Mouse (Mus musculus) left cerebral cortex, adult 8-10 months (tissue): ENCODE data around the gene Arid1b. TPM values are rescaled to one million over a fixed set of nuclear protein-coding genes. Genes with fewer than 3 reads are reported as not detected.

Experiments
- DNase-seq, 2 experiments: peaks; one replicate each; pipeline ENCODE4 v3.0.0; 2022; ENCODE audit warnings: low spot score in 2 of 2
- total RNA-seq, 4 experiments: library from RNA; stranded (reverse); gene quantifications; 2 replicates each; pipeline ENCODE4 v1.2.4; 2022

Gene Arid1b
- total RNA-seq, 4 experiments from 2014 or later, result 70.1 to 83.9 (median 72.5) TPM

DNA sequence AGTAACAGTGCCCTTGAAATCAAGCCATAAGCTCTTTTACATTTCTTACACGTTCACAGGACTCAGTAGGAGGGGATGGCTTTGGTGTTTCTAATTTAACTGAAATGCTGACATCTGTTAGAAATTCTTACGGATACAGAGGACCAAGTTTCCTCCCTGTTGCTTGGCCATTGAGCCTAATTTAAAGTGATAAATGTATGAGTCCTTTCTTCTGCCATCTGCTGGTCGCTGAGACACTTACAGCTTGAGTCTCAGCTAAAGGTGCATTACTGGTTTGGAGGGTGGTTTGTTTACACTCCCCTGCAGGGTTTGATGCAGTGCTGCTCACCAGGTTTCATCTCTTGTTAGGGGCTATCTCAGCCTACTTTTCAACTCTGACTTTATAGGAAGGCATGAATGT lies 214.2 kb downstream of the Arid1b start:
- DNase-seq, result no peak

- DNase-seq, result no peak
Measured at GRCm38 (mm10) chr17:5209076-5209475, 214.9 kb downstream of the Arid1b start.

DNA sequence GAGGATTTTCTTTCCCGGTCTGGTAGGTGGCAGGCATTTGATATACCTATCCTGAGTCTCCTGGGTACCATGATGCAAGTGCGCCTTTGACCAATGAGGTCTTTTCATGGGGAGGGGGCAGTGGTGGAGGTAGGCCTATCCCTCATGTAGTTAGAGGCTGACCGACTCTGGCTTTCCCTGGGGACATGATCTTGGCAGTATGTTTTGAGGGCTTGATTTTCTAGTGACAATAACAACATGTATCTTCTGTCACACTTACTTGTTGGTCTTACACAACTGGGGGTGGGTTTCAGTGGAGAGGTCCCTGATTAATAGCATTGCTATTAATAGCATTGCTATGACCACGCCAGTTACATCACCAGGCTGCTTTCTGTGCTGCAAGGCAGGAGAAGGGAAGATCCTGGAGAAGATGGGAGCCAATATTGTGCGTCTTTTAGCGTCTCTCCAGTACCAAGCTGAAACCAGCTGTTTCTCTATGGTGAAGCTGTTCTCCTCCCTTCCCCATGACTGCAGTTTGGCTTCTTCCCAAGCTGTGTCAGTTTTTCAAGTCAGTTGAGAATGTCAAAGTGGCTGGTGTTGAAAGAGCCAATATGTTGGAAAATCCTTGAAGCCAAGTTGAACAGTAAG lies 216.1 kb downstream of the Arid1b start:
- no peak for DNase-seq

- DNase-seq, result no peak
Measured at GRCm38 (mm10) chr17:5210891-5211290, 216.8 kb downstream of the Arid1b start.

- no peak for DNase-seq
Measured at GRCm38 (mm10) chr17:5212166-5212565, 218.0 kb downstream of the Arid1b start.

- no peak for DNase-seq
Measured at GRCm38 (mm10) chr17:5213441-5213840, 219.3 kb downstream of the Arid1b start.

- no peak for DNase-seq
Measured at GRCm38 (mm10) chr17:5215352-5215751, 221.2 kb downstream of the Arid1b start.

GRCm38 (mm10) chr17:5216965-5217546 lies 222.9 kb downstream of the Arid1b start:
- DNase-seq, result no peak

DNA sequence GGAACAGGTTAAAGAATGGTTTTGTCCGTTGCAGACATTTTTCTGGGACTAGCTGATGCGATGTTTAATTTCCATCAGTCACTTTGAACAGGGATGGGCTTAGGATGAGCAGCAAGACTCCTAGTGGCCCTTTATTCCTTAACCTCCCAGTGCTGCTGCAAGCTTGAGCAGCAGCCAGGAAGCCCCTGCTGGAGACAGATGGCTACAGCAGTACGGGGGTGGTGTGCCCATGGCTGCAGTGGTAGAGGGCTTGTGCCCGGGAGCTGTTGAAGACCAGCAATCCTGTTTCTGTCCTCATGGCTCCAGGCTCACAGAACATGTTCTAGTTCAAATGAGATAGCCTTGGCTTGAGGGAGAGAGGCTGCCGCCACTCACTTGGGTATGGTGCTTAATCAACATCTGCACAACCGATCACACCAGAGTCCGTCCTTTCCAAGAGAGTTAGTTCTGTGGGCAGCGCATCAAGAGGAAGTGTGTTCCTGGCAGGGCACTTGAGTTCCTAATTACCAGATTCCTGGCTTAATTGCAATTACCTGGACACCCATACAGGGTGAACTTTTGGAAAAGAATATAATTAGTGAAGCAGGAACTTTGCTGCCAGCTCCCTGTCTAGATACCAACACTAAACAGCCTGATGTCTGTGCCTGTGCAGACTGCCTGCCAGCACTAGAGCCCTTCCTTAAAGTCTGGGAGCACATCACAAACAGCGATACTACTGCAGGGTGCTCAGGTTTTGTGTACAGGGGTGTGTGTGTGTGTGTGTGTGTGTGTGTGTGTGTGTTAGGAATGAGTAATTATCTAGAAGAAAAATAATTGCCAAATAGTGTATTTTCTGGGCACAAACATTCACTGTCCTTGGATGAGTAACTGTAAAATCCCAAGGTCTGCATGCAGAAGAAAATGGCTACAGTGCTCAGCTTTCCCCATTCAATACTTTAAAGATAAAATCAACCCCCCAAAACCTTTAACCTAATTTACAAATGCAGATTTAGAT lies 224.0 kb downstream of the Arid1b start:
- no peak for DNase-seq

GRCm38 (mm10) chr17:5218955-5219557 lies 224.9 kb downstream of the Arid1b start:
- no peak for DNase-seq

- no peak for DNase-seq
Measured at GRCm38 (mm10) chr17:5221041-5221440, 226.9 kb downstream of the Arid1b start.

GRCm38 (mm10) chr17:5221558-5221957 lies 227.4 kb downstream of the Arid1b start:
- DNase-seq, result no peak

DNA sequence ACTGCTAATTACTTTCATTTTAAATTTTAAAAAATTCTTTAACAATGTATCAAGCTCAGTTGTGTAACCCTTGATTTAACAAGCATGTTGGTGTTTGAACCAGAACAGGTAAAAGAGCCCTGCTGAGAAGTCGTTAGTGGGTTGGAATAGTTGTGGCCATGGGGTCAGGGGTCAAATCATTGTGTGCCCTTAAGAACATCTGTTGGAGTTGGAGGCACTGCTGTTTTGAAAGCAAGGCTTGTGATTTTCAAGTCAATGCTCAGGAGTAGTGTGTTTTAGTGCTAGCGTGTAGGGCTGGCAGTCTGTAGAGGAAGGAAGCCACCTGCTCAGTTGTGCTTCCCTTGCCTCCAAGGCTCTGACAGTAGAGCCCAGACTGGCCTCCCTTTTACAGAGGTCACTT lies 228.7 kb downstream of the Arid1b start:
- no peak for DNase-seq

DNA sequence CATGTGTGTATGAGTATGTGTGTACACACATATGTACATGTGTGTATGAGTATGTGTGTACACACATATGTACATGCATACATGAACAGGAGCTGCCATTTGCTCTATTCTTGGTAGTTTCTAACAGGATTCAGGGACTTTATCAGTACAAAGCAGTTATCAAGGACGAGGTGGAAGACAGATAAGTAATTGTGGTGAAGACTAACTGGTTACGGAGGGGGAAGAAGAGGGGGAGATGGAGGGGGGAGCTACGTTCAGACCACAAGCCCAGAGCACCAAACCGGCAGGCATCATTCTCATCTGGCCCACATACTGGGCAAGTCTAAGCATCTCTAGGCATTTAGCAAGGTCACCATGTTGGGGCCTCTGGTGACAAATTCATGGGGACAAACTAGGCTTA lies 230.8 kb downstream of the Arid1b start:
- no peak for DNase-seq

- no peak for DNase-seq
Measured at GRCm38 (mm10) chr17:5227136-5227535, 233.0 kb downstream of the Arid1b start.

GRCm38 (mm10) chr17:5227950-5228615 lies 234.0 kb downstream of the Arid1b start:
- DNase-seq, result no peak

- no peak for DNase-seq
Measured at GRCm38 (mm10) chr17:5228616-5229250, 234.6 kb downstream of the Arid1b start.

DNA sequence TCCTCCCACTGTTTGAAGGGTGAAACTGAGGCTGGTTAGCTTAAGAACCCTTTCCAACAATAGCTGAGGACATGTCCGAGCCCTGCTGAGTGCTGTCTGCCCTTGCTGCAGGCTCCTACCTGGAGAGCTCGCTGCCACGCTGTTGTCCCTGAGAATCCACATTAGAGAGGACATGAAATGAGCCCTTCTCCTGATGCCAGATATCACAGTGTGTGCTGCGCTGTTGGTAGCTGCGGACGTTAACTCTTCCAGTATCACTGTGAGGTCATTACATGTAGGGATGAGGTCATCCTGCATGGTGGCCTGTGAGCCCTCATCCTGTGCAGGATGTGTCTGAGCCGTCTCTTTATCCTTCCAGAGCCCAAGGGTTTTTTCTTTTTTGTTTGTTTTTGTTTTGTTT lies 235.9 kb downstream of the Arid1b start:
- no peak for DNase-seq

GRCm38 (mm10) chr17:5232180-5232579 lies 238.0 kb downstream of the Arid1b start:
- DNase-seq, result no peak

DNA sequence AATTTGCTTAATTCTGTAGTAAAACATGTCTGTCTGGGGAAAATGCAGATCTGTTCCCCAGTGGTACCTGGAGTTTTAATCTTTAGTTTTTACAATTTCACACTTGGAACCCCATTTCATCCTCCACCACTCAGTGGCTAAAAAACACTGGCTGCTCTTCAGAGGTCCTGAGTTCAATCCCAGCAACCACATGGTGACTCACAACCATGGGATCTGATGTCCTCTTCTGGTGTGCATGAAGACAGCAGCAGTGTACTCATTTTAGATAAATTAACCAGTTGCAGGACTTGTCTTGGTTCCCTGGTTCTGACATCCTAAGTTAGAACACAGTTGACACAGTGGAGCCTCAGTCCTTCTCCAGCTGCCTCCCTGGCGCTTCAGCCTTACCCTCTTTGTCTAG lies 239.9 kb downstream of the Arid1b start:
- DNase-seq, result no peak

DNA sequence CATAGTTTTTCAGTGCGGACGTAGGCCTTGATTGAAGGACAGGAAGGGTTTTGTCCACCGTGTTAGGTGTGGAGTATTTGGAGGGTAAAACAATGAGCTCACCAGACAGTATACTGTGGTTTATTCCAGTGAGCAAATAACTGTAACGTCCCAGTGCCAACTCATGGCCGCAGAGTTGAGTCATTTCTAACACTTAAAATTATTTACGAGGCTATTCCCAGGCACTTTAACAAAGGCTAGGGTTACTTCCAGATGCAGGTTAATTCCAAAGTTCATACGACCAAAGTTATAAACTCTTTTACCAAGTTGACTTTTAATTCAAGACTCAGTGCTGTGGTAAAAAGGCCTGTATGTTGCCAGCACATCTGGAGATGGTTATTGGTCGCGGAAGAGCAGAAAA lies 240.9 kb downstream of the Arid1b start:
- DNase-seq, result no peak
